Mouse (Mus musculus): ENCODE measurements around the gene Smarcd2. TPM values are rescaled to one million over a fixed set of nuclear protein-coding genes. Genes with fewer than 3 reads are reported as not detected.
"Not testable (repeated sequence)": the region's sequence is repeated elsewhere in the genome, so short reads cannot be mapped to it uniquely, and the experiment has no call there.

Gene Smarcd2
- polyA plus RNA-seq, 1 experiment from 2014 or later = 7.1 TPM

DNA sequence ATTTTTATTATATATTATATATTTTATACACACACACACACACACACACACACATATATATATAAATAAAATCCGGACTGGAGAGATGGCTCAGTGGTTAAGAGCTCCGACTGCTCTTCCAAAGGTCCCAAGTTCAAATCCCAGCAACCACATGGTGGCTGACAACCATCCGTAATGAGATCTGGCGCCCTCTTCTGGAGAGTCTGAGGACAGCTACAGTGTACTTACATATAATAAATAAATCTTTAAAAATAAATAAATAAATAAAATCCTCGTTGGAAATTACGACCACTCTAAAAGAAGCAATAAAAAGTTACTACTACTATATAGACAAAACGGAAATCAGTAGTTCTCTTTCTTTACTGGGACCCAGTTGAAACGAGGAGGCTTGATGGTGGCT lies 38.8 kb downstream of the Smarcd2 start:
- not testable (repeated sequence) for H3K4me3 ChIP-seq (ENCODE audit: low read depth, low read length); ATAC-seq; H3K9ac ChIP-seq (ENCODE audit: low read depth, low read length); H3K4me2 ChIP-seq (ENCODE audit: low read length); H3K4me1 ChIP-seq (ENCODE audit: control insufficient read depth, insufficient read depth, low read length); H3K9me3 ChIP-seq (replicated peaks; ENCODE audit: control insufficient read depth, low read length, poor library complexity, severe bottlenecking); H3K27me3 ChIP-seq (ENCODE audit: control insufficient read depth, insufficient read depth, low read depth, low read length); H3K27ac ChIP-seq (ENCODE audit: low read length)
- 83% methylated on average over 8 of the region's 8 CpGs for WGBS
- peaks cover 30% of the 10 kb centered on the region for H3K36me3 ChIP-seq (ENCODE audit: control insufficient read depth, insufficient read depth, low read length)

- no peak overlapping the region for H3K27ac ChIP-seq (ENCODE audit: low read length)
- no peaks in the 10 kb centered on the region for H3K9me3 ChIP-seq (replicated peaks; ENCODE audit: control insufficient read depth, low read length, poor library complexity, severe bottlenecking)
- no peak for ATAC-seq
- no peak overlapping the region for H3K4me2 ChIP-seq (ENCODE audit: low read length)
- H3K4me1 ChIP-seq (ENCODE audit: control insufficient read depth, insufficient read depth, low read length) = peaks cover 25% of the 10 kb centered on the region
- H3K9ac ChIP-seq (ENCODE audit: low read depth, low read length) = no peak overlapping the region
- no peak overlapping the region for H3K4me3 ChIP-seq (ENCODE audit: low read depth, low read length)
- peaks cover 5% of the 10 kb centered on the region; the same call in 1 of the 2 replicates for H3K36me3 ChIP-seq (ENCODE audit: control insufficient read depth, insufficient read depth, low read length)
- WGBS = 93% methylated on average over 3 of the region's 3 CpGs
- H3K27me3 ChIP-seq (ENCODE audit: control insufficient read depth, insufficient read depth, low read depth, low read length) = no peaks in the 10 kb centered on the region
Measured at GRCm38 (mm10) chr11:106220603-106221002, 52.2 kb downstream of the Smarcd2 start.

DNA sequence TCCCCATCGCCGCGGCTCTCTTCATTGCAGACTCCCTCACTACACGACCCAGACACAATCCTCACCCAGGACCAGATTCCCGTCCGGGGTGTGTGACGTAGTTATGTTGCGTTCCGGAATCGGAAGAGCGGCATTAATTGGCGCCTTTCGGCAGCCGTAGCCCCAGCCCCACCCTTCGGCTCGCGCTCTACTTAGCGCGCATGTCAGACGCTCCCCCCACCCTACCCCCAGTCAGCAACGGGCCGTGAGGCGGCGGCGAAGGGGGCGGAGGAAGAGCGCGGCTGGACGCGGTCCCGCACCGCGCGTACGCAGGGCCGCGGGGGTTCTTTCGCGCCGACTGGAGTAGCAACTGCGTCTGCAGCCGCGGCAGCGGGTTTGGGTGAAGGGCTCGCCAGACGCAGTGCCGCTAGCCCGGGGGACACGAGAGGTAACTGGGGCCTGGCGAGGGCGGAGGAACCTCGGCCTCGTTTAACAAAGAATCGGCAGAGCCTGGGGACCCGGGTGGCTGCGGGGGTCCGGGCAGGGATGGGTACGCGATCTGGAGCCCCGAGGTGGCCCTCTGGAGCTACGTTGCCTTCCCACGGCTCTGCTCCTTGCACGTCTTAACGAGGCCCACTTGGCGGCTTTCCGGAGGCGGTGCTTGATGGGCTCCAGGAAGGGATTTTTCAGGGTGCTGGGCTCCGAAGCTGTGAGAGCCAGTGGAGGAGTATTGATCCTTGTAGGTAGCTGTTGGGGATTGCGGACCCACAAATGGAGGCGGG lies 55.9 kb downstream of the Smarcd2 start, which contains the start of gene Ddx42:
TSS of gene Ddx42 (plus strand) at position 197 of the 761 bp plus-strand sequence.
- peak; percentile 96 for ATAC-seq
- Histone ChIP-seq H3K9ac (ENCODE audit: low read depth, low read length) (peak within 1 kb of the TSS; percentile 96), H3K4me2 (ENCODE audit: low read length) (peak within 1 kb of the TSS; percentile 73), H3K9me3 (replicated peaks; ENCODE audit: control insufficient read depth, low read length, poor library complexity, severe bottlenecking) (no peaks in the 10 kb centered on the region), H3K36me3 (ENCODE audit: control insufficient read depth, insufficient read depth, low read length) (peaks cover under 1% of the 10 kb centered on the region; the same call in 1 of the 2 replicates), H3K4me3 (ENCODE audit: low read depth, low read length) (peak within 1 kb of the TSS; percentile 98), H3K4me1 (ENCODE audit: control insufficient read depth, insufficient read depth, low read length) (peaks cover 35% of the 10 kb centered on the region), H3K27me3 (ENCODE audit: control insufficient read depth, insufficient read depth, low read depth, low read length) (no peaks in the 10 kb centered on the region), H3K27ac (ENCODE audit: low read length) (peak within 1 kb of the TSS; percentile 95)
- WGBS = under 1% methylated on average over 69 of the region's 70 CpGs

DNA sequence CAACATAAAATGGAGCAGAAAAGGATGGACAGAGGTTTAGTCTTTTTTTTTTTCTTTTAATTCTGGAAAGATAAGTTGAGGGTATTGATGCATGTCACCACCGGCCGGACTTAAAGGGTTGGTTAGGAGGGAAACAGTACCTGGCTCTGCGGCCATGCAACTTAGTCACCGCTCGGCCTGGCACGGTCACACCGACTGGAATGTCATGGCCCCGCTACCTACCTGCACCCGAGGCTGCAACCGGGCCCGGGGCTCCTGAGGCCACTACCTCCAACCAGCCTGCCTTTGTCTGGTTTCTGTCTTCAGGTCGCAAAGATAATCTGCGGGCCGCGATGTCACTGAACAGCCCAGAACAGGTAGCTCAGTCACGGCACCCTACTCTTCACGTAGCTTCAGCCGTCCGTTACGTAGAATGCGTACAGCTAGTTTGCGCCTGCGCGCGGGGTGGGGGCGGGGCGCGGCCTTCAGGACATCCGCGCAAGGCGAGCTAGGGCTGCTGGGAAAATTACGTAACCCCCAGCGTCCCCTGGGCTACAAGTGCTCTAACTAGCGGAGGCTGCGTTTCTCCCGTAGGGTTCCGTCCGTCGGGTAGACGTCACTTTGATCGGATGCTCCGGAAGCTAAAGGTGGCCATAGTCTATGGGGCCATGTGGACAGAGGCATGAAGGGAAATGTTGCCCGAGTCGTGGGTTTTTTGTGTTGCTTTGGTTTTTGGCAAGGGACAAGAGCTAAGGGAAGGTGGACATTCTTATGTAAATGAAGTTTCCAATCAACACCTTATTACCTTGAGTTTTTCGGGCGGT lies 56.6 kb downstream of the Smarcd2 start, which contains the start of gene Ccdc47:
TSS of gene Ccdc47 (minus strand) at position 418 of the 803 bp plus-strand sequence.
- peak; percentile 99 for ATAC-seq
- Histone ChIP-seq H3K27me3 (ENCODE audit: control insufficient read depth, insufficient read depth, low read depth, low read length) (no peaks in the 10 kb centered on the region), H3K36me3 (ENCODE audit: control insufficient read depth, insufficient read depth, low read length) (peaks cover 7% of the 10 kb centered on the region; the same call in 1 of the 2 replicates), H3K4me1 (ENCODE audit: control insufficient read depth, insufficient read depth, low read length) (peaks cover 35% of the 10 kb centered on the region), H3K27ac (ENCODE audit: low read length) (peak within 1 kb of the TSS; percentile 95), H3K4me3 (ENCODE audit: low read depth, low read length) (peak within 1 kb of the TSS; percentile 98), H3K4me2 (ENCODE audit: low read length) (peak within 1 kb of the TSS; percentile 73), H3K9ac (ENCODE audit: low read depth, low read length) (peak within 1 kb of the TSS; percentile 96), H3K9me3 (replicated peaks; ENCODE audit: control insufficient read depth, low read length, poor library complexity, severe bottlenecking) (no peaks in the 10 kb centered on the region)
- under 1% methylated on average over 46 of the region's 46 CpGs for WGBS

DNA sequence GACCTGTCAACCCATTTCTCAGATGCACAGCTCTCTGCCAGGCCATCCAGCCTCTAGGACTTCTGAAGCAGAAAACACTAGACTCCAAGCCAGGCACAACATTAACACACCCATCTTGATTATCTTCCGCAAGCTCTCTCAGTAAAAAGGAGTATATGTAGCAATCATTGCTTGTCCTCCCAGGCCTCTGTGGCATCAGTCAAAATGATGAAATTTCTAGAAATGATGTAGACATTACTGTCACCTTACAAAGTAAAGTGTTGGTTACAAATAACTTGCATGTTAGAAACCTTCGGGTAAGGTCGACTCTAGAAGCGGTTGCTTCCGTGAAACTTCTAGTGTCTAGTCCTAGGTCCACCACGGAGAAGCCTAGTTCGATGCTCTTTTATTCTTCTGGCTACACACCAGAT lies 57.3 kb downstream of the Smarcd2 start:
- Histone ChIP-seq H3K27ac (ENCODE audit: low read length) (peak overlapping the region; percentile 95; the same call in 1 of the 2 replicates), H3K4me3 (ENCODE audit: low read depth, low read length) (peak overlapping the region; percentile 98), H3K27me3 (ENCODE audit: control insufficient read depth, insufficient read depth, low read depth, low read length) (no peaks in the 10 kb centered on the region), H3K9ac (ENCODE audit: low read depth, low read length) (peak overlapping the region; percentile 83), H3K4me2 (ENCODE audit: low read length) (peak overlapping the region; percentile 67), H3K36me3 (ENCODE audit: control insufficient read depth, insufficient read depth, low read length) (peaks cover 12% of the 10 kb centered on the region), H3K4me1 (ENCODE audit: control insufficient read depth, insufficient read depth, low read length) (peaks cover 35% of the 10 kb centered on the region), H3K9me3 (replicated peaks; ENCODE audit: control insufficient read depth, low read length, poor library complexity, severe bottlenecking) (no peaks in the 10 kb centered on the region)
- no peak for ATAC-seq
- WGBS = 27% methylated on average over 7 of the region's 7 CpGs

- Histone ChIP-seq H3K9ac (ENCODE audit: low read depth, low read length) (no peak overlapping the region), H3K9me3 (replicated peaks; ENCODE audit: control insufficient read depth, low read length, poor library complexity, severe bottlenecking) (no peaks in the 10 kb centered on the region)
Measured at GRCm38 (mm10) chr11:106214856-106215255, 57.9 kb downstream of the Smarcd2 start.

More at GRCm38 (mm10) chr11:106214856-106215255, 57.9 kb downstream of the Smarcd2 start:
- WGBS = 96% methylated on average over 5 of the region's 5 CpGs
- Histone ChIP-seq H3K27ac (ENCODE audit: low read length) (no peak overlapping the region), H3K4me1 (ENCODE audit: control insufficient read depth, insufficient read depth, low read length) (peaks cover 32% of the 10 kb centered on the region), H3K4me3 (ENCODE audit: low read depth, low read length) (no peak overlapping the region; the same call in 1 of the 2 replicates), H3K36me3 (ENCODE audit: control insufficient read depth, insufficient read depth, low read length) (peaks cover 16% of the 10 kb centered on the region), H3K27me3 (ENCODE audit: control insufficient read depth, insufficient read depth, low read depth, low read length) (no peaks in the 10 kb centered on the region), H3K4me2 (ENCODE audit: low read length) (peak overlapping the region; percentile 67; the same call in 1 of the 2 replicates)
- ATAC-seq = no peak

Other genes with a start within 250 kb of the Smarcd2 start
- 174 and 187 TPM in 2 replicates for gene Dcaf7, start 236.1 kb downstream of the Smarcd2 start, polyA plus RNA-seq (2015; fragmentation: Nextera tagmentation; extraction: Ambion mirVana)
- 7.6 and 8.0 TPM in 2 replicates for gene Taco1, start 206.9 kb downstream of the Smarcd2 start, polyA plus RNA-seq (2015; fragmentation: Nextera tagmentation; extraction: Ambion mirVana)
- 10.9 and 12.3 TPM in 2 replicates for gene Map3k3, start 188.4 kb downstream of the Smarcd2 start, polyA plus RNA-seq (2015; fragmentation: Nextera tagmentation; extraction: Ambion mirVana)
- gene Gm10840, start 112.1 kb downstream of the Smarcd2 start, polyA plus RNA-seq (2015; fragmentation: Nextera tagmentation; extraction: Ambion mirVana) = not detected in 2 replicates
- 143 and 158 TPM in 2 replicates for gene Limd2, start 112.1 kb downstream of the Smarcd2 start, polyA plus RNA-seq (2015; fragmentation: Nextera tagmentation; extraction: Ambion mirVana)
- gene Strada, start 70.8 kb downstream of the Smarcd2 start, polyA plus RNA-seq (2015; fragmentation: Nextera tagmentation; extraction: Ambion mirVana) = 25.1 and 28.2 TPM in 2 replicates
- 115 and 131 TPM in 2 replicates for gene Ccdc47, start 56.6 kb downstream of the Smarcd2 start, polyA plus RNA-seq (2015; fragmentation: Nextera tagmentation; extraction: Ambion mirVana)
- 92.1 and 95.0 TPM in 2 replicates for gene Ddx42, start 56.0 kb downstream of the Smarcd2 start, polyA plus RNA-seq (2015; fragmentation: Nextera tagmentation; extraction: Ambion mirVana)
- gene Ftsj3, start 16.9 kb downstream of the Smarcd2 start, polyA plus RNA-seq (2015; fragmentation: Nextera tagmentation; extraction: Ambion mirVana) = 34.0 and 38.0 TPM in 2 replicates
- 278 and 285 TPM in 2 replicates for gene Psmc5, start 16.8 kb downstream of the Smarcd2 start, polyA plus RNA-seq (2015; fragmentation: Nextera tagmentation; extraction: Ambion mirVana)
- gene Tcam1, start 3.7 kb upstream of the Smarcd2 start, polyA plus RNA-seq (2015; fragmentation: Nextera tagmentation; extraction: Ambion mirVana) = 0.05 and 0.21 TPM in 2 replicates
- gene Gh, start 28.9 kb upstream of the Smarcd2 start, polyA plus RNA-seq (2015; fragmentation: Nextera tagmentation; extraction: Ambion mirVana) = 1.2 TPM in 1 of 2 replicates, not detected in the other
- gene Cd79b, start 41.8 kb upstream of the Smarcd2 start, polyA plus RNA-seq (2015; fragmentation: Nextera tagmentation; extraction: Ambion mirVana) = 0.76 and 0.92 TPM in 2 replicates
- gene Scn4a, start 80.3 kb upstream of the Smarcd2 start, polyA plus RNA-seq (2015; fragmentation: Nextera tagmentation; extraction: Ambion mirVana) = not detected in 2 replicates
- gene Prr29, start 92.5 kb upstream of the Smarcd2 start, polyA plus RNA-seq (2015; fragmentation: Nextera tagmentation; extraction: Ambion mirVana) = not detected in 2 replicates
- 10.4 and 12.3 TPM in 2 replicates for gene Icam2, start 115.1 kb upstream of the Smarcd2 start, polyA plus RNA-seq (2015; fragmentation: Nextera tagmentation; extraction: Ambion mirVana)
- 4.8 and 5.9 TPM in 2 replicates for gene Ern1, start 214.9 kb upstream of the Smarcd2 start, polyA plus RNA-seq (2015; fragmentation: Nextera tagmentation; extraction: Ambion mirVana)